Mouse (Mus musculus): ENCODE measurements around the gene Csnk1g1.

Gene Csnk1g1

GRCm38 (mm10) chr9:65908394-65909300 lies at the start of gene Csnk1g1, which contains the start of gene Trip4:
Gene Csnk1g1 (plus strand): TSS chr9:65908924.
Gene Trip4 (minus strand): TSS chr9:65908794.
- peak; percentile 99 for DNase-seq (ENCODE audit: low read depth, low spot score)

DNA sequence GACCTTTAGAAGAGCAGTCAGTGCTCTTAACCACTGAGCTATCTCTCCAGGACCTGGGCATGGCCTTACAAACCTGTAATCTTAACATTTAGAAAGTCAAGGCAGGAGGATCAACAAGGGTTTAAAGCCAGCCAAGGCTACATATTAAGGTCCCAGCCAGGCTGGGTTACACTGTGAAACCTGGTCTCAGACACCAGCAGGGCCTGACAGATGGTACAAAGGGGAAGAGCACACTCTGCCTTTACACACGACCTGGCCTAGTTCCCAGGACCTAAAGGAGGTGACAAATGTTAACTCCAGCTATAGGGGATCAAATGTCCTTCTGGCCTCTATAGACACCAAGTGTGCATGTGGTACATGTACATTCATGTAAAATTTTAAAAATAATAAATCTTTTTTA lies 49.1 kb upstream of the Csnk1g1 start:
- DNase-seq (ENCODE audit: low read depth, low spot score) = no peak

DNA sequence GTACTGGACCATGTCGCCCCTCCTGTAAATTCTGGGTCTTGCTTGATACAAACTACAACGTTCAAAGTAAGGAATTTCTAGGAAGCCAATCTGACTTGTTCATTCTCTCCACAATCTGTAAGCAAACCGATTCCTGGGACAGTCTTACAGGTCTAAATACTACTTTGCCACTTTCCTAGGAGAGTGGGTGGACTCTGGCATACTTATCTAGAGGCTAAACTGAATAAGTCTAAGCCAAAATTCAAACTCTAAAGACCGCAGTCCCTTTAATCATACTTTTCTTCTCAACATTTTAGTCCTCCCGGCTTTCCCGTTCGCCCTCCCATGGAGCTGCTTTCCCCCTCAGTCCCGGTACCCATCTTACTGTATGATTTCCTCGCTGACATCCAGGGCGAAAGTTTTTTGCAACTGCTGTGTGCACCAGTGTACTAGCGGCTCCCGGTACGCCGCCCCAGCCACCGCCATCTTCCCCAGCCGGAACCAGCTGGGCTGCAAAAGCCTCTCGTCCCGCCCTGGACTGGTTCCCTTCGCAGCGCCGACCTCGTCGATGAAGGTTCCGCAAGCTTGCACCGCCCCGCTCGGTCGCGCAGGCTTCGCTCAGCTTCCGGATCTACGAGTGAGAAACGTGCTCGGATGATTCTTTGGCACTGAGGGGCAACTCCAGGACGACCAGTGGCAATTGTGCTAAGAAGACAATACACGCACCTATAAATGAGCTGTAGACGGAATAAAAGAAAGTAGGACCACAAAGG lies 24.0 kb upstream of the Csnk1g1 start:
- peak; percentile 92 for DNase-seq (ENCODE audit: low read depth, low spot score)

- DNase-seq (ENCODE audit: low read depth, low spot score) = peak; percentile 81
These were observed 18.5 kb upstream of the Csnk1g1 start, which contains the start of gene Pclaf for GRCm38 (mm10) chr9:65890143-65890628. Gene Pclaf (plus strand): TSS chr9:65890237.

DNA sequence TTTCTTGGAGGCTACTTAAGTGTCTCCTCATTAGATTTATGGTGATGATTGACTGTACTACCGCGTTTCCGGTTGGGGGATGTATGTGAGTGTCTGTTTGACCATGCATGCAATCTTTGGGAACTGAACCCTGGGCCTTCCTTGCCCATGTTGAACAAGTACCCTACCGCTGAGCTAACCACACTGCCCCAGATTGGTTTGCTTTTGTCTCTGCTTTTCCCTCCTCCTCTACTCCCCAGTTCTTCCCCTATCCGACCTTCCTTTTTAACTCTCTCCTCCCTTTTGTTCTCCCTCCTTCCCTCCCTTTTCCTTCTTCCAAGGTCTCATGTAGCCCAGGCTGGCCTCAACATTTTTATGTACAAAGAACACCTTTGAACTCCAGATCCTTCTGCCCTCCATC lies 17.6 kb upstream of the Csnk1g1 start:
- DNase-seq (ENCODE audit: low read depth, low spot score) = no peak

GRCm38 (mm10) chr9:65896977-65897376 lies 11.7 kb upstream of the Csnk1g1 start:
- no peak for DNase-seq (ENCODE audit: low read depth, low spot score)

- no peak for DNase-seq (ENCODE audit: low read depth, low spot score)
These were observed 5.8 kb upstream of the Csnk1g1 start for GRCm38 (mm10) chr9:65902879-65903278.

DNA sequence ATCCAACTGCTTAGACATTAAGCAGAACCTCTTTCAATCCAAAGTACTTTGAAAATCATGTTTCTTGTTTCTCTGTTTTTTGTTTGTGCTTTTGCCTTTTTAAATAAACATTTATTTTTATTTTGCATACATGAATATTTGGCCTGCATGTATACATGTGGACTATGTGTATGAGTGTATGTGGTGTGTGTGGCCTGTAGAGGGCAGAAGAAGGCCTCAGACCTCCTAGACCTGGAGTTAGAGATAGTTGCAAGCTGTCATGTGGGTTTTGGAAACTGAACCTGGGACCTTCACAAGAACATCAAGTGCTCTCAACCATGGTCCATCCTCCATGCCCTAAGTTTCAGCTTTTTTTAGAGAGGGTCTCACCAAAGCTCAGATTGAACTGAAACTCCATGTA lies 5.3 kb upstream of the Csnk1g1 start:
- peak; percentile 55 for DNase-seq (ENCODE audit: low read depth, low spot score)

DNA sequence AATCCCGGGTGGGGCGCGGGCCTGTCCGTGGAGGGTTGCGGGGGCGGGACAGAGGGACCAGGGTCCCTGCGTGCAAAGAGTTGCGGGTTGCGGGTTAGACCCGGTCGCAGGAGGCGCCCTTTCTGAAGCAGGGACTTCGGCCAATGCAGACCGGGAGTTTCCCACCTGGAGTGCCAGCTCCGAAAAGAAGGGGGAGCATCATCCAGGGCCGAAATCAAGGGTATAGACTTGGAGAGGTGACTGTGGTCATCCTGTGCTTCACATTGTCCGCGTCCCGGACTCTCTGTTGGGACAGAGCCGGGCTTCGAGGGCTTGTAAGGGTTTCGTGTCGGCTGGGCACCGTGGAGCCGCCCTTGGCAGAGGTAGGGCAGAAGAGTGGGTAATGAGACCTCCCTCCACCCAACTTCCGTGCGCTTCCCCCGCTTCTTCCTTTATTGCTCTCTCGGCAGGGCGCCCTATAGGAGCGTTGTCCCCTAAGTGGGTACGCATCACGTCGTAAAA lies 627 bp downstream of the Csnk1g1 start:
- peak; percentile 63 for DNase-seq (ENCODE audit: low read depth, low spot score)

- DNase-seq (ENCODE audit: low read depth, low spot score) = no peak
These were observed 1.1 kb downstream of the Csnk1g1 start for GRCm38 (mm10) chr9:65909837-65910236.

DNA sequence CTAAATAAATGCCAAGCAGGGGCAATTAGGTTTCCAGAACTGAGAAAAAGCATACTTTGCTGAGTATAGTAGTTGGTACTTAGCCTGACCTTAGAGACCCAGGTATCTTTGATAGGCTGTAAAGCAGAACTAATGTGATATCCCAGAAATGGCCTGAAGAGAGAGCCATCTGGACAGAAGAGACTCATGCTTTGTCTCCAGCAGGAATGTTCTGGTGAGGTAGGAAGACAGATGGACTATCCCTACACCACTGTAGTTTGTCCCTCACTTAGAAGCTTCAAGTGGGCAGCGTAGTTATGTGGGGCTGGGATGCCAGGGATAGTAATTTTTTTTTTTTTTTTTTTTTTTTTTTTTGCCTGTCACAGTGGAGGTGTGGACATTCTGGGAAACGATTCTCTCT lies 5.3 kb downstream of the Csnk1g1 start:
- no peak for DNase-seq (ENCODE audit: low read depth, low spot score)

DNA sequence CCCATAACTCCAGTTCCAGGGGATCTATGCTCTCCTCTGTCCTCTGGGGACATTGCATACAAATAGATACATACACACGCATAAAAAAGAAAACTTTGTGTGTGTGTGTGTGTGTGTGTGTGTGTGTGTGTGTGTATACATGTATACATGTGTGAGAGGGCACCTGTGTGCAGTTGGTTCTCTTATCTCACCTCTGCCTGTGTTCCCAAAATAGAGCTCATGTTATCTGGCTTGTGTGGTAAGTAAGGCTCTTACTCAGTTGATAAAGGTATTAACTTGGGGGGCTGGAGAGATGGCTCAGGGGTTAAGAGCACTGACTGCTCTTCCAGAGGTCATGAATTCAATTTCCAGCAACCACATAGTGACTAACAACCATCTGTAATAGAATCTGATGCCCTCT lies 8.3 kb downstream of the Csnk1g1 start:
- DNase-seq (ENCODE audit: low read depth, low spot score) = no peak

- DNase-seq (ENCODE audit: low read depth, low spot score) = no peak
These were observed 19.7 kb downstream of the Csnk1g1 start for GRCm38 (mm10) chr9:65928456-65928855.

- DNase-seq (ENCODE audit: low read depth, low spot score) = no peak
These were observed 21.1 kb downstream of the Csnk1g1 start for GRCm38 (mm10) chr9:65929826-65930225.

GRCm38 (mm10) chr9:65937566-65937965 lies 28.8 kb downstream of the Csnk1g1 start:
- no peak for DNase-seq (ENCODE audit: low read depth, low spot score)

- no peak for DNase-seq (ENCODE audit: low read depth, low spot score)
These were observed 42.4 kb downstream of the Csnk1g1 start for GRCm38 (mm10) chr9:65951082-65951587.

GRCm38 (mm10) chr9:65970009-65970408 lies 61.3 kb downstream of the Csnk1g1 start:
- no peak for DNase-seq (ENCODE audit: low read depth, low spot score)

DNA sequence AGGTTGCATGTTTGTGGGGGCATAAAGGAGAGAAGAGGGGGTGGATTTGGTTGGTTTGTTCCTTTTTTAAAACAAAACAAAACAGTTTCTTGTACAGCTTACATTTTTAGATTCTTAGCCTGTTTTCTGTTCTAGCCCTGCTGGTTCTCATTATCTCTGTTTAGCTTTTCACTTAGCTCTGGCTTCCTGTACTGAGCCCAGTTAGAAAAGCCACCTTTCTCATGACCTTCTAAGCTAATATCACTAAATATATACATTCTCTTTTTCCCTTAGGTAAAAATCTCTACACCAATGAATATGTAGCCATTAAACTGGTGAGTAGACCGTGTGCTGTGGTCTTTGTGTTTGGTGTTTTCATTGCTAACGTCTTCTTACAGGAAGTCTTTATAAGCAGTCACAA lies 64.5 kb downstream of the Csnk1g1 start:
- DNase-seq (ENCODE audit: low read depth, low spot score) = no peak

GRCm38 (mm10) chr9:65975886-65976285 lies 67.2 kb downstream of the Csnk1g1 start:
- DNase-seq (ENCODE audit: low read depth, low spot score) = no peak

GRCm38 (mm10) chr9:65982841-65983240 lies 74.1 kb downstream of the Csnk1g1 start:
- DNase-seq (ENCODE audit: low read depth, low spot score) = no peak

DNA sequence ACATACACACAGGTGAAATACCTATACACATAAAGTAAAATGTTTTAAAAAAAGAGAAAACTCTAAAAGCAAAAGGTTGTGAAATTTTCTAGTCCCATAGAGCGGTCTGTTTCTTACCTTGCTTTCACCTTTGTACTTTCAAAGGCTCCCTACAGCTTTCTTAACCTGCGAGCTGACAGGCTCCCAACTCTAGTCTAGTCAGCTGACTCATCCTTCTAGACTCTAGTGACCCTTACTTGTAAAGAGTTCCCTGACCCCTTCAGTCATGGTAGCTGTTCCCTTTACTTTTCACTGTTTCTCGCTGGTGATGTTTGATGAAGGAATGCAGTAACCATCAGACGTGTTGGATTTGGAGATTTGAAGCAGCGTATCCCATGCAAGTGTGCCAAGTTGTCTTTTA lies 78.3 kb downstream of the Csnk1g1 start:
- no peak for DNase-seq (ENCODE audit: low read depth, low spot score)

All from R1 (cell line).